Mouse (Mus musculus): ENCODE data around the gene Il4ra. TPM values are rescaled to one million over a fixed set of nuclear protein-coding genes. Genes with fewer than 3 reads are reported as not detected.

Gene Il4ra
- total RNA-seq (2017) = 258 TPM in 2 replicates

DNA sequence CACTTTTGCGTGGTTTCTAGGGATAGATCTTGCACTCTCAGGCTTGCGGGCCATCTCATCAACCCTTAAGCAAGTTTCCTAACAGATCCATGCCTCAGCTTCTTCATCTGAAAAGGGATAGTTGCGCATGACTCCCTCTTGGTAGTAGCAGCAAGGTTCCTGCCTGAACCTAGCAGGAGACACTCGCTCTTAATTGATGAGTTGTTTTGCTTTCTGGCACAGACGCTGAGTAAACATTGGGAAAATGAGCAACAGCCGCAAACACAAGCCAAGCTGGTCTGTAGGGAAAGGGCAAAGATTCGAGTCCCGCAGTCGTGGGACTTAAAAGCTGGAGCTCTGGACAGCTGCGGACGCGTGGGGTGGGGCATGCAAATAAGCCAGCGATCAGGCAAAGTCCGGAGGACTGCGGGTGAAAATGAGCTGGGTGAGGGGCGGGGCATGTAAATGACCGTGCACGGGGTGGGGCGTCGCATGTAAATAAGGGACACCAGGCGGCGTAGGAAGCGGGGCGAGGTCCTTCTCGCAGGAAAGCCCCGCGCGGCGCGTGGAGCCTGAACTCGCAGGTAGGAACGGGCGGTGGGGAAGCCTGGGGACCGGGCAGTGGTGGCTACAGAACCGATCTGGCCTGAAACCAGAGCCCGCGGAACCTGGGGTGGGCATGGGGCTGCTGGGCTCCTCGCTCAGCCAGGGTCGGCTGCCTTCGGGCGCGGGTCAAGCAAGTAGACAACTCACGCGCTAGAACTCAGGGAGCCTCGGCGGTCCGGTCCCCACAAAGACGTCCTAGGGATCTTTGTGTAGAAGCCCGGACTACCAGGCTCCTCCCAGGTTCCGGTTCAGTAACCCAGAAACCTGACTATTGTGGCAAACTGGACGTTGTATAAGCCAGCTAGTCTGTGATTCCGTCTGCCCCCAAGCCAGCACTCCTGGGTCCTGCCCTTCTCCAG is at the start of gene Il4ra:
TSS of gene Il4ra (plus strand) at position 355 of the 944 bp plus-strand sequence.
- ATAC-seq (ENCODE audit: extremely low read depth, insufficient number of reproducible peaks, low FRiP score, poor library complexity, severe bottlenecking) = peak; percentile 87

DNA sequence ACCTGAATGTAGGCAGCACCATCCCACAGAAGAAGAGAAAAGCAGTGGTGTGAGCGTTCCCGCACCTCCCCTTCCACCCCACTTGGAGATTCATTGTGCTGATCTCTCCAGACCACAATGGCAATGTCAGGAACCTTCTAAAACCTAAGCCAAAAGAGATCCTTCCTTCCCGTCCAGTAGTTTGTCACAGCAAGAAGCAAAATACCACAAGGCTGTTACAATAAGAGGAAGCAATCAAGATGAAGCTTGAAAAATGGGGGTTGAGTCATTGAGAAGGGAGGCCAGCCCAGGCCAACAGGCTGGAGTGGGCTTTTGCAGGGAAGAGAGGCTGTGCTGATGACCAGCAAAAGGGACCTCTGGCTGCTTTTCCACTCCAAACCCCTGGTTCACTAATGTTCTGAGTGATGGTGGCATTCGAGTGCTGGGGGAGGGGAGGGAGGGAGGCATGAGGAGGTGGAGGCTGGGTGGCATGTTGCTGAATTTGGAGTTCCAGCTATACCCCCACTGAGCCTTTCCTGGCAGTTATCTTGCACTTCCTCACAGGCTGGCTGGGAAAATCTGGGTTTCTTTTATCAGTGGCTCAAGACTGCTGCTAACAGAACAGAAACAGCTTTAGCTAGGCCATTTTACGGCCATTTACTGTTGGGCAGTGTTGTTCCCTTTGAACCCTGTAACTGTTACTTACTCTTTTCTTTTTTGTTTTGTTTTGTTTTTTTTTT is 48.4 kb upstream of the Il4ra start:
- no peak for ATAC-seq (ENCODE audit: extremely low read depth, insufficient number of reproducible peaks, low FRiP score, poor library complexity, severe bottlenecking)

DNA sequence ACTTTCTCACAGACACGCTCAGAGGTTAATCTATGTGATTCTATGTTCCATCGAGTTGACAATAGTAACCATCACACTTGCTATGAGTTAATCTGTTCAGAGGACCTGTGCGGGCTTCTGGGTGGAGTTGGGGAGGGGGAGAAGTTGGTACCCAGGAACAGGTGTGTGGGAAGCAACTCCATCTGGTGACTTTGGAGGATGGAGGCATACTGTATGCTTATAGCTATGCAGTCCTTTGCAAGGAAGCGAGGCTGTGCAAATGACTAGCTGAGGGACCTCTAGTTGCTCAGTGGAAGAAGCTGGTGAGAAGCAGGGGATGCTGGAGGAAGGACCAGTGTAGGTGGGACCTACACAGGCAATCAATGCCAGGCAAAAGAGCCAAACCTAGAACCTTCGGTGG is 47.3 kb upstream of the Il4ra start:
- ATAC-seq (ENCODE audit: extremely low read depth, insufficient number of reproducible peaks, low FRiP score, poor library complexity, severe bottlenecking) = no peak

DNA sequence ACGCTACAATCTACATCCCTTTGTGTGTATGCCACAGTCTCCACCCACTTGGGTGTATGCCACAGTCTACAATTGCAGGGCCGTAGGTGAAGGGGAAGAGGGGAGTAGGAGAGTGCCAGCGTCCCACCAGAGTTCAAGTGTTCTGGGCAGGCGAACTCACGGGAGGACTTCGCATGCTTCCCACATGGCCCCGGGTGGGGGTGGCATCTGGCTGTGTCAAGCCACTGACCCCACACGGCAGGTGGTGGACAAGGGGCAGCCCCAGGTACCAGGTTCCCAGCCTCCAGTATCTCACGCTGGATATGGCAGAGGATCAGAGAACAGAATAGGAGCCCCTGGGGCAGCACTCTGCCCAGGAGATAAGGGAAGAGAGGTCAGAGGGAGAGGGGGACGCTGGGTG is 46.4 kb upstream of the Il4ra start:
- ATAC-seq (ENCODE audit: extremely low read depth, insufficient number of reproducible peaks, low FRiP score, poor library complexity, severe bottlenecking) = no peak

DNA sequence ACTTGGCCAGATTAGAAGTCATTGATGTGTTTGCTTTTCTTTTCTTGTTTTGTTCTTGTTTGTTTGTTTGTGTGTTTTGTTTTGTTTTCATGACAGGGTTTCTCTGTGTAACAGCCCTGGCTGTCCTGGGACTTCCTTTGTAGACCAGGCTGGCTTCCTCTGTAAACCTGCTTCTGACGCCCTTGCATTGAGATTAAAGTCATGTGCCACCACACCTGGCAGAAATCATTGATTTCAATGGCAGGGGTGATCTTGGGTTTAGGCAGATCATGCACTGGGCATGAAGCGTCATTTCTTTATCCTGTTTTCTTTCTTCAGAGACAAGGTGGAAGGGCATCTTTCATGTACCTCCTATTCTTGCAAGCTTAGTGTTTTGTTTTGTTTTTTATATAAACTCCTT is 44.6 kb upstream of the Il4ra start:
- no peak for ATAC-seq (ENCODE audit: extremely low read depth, insufficient number of reproducible peaks, low FRiP score, poor library complexity, severe bottlenecking)

DNA sequence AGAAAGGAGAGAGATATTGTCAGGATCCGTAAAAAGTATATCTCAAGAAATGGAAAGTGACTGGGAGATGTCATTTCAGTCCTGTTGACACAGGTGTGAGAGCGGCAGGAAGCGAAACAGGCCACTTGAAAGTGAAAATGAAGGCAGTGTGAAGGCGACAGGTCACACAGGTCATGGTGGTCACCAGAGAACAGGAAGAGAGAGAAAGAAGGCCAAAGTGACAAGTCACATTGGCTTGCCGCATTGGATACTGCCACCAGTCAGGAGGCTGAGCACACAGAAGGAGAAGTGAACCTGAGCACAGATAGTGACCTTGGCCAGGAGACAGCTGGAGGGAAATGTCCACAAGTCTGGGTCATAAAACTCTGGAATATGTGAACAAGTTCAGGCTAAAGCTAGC is 40.5 kb upstream of the Il4ra start:
- ATAC-seq (ENCODE audit: extremely low read depth, insufficient number of reproducible peaks, low FRiP score, poor library complexity, severe bottlenecking) = peak; percentile 53; the same call in 1 of the 2 replicates

DNA sequence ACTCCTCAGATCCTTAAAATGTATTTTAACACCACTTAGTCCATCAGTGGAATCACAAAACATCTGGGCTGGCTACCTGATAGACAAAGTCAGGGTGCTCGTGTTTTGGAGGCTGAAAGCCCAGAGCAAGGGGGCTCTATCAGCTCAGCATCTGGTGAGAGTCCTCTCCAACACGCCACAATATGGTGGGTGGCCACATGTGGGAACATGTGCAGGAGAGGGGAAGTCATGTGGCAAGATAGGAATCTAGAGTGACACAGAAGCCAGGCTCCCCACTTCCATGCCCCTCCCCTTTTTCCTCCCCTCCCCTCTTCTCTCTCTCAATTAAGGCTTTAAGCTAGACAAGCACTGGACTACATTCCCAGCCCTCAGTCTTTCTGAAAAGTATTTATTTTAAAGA is 40.1 kb upstream of the Il4ra start:
- ATAC-seq (ENCODE audit: extremely low read depth, insufficient number of reproducible peaks, low FRiP score, poor library complexity, severe bottlenecking) = no peak

DNA sequence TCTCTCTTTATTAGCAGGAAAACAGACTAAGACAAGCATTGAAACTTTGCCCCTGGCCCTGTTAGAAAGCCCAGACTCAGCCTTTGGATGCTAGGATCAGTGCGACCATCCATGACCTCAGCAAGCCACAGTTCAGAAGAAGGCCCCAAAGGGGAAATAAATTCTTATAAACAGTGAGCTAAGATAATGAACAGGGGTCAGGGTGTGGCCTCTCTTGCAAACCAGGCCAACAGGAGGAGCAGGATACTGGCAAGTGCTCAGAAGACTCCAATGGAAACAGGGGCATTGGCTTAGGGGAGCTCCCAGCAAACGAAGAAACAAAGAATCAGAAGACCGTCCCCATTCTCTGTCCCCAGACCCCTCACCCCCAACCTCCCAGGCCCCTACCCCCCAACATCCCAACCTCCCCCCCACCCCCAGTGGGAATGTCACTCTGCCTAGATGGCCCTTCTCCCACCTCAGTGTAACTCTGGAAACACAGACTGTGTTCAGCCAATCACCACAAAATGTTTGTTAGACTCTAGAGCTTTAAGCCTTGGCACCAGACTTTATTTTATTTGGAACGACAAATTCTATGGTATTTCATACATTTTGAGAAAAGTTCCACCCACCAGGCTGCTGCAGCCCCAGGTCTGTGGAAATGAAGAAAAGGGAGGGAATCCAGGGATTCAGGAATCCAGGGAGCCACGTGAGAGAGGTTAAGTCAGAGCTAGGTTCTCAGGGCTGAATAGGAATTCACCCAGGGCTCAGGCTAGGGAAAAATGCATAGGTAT is 36.7 kb upstream of the Il4ra start:
- ATAC-seq (ENCODE audit: extremely low read depth, insufficient number of reproducible peaks, low FRiP score, poor library complexity, severe bottlenecking) = no peak

DNA sequence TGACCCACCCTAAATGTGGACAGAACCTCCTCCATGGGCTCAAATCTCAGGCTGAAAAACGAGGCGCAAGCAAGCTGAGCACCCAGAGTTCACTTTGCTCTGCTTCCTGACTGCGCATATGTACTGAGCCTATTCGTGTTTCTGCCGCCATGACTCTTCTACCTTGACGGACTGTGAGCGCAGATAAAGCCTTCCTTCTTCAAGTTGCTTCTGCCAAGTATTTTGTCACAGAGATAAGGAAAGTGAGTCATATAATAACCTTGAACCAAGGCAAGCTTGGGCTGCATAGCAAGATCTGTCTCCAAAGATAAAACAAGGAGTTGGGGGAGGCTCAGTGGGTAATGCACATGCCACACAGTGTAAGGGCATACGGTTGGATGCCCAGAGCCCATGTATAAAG is 35.2 kb upstream of the Il4ra start:
- ATAC-seq (ENCODE audit: extremely low read depth, insufficient number of reproducible peaks, low FRiP score, poor library complexity, severe bottlenecking) = no peak

DNA sequence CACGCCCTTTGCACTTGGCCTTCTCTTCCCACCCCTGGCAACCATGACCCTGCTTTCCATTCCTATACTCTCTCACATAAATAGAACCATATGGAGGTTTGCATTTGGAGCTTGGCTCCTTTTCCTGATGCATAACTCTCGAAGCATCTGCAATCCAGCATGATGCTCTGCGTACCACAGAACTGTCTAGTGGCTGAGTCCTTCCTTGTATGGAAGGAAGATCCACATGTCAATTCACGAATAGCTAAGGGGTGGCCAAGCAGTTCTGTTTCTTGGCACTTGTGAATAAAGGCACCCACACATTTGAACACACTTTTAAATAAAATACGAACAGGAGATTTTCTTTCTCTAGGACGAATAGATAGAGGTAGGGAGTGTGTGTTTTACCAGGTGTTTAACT is 34.5 kb upstream of the Il4ra start:
- ATAC-seq (ENCODE audit: extremely low read depth, insufficient number of reproducible peaks, low FRiP score, poor library complexity, severe bottlenecking) = no peak

DNA sequence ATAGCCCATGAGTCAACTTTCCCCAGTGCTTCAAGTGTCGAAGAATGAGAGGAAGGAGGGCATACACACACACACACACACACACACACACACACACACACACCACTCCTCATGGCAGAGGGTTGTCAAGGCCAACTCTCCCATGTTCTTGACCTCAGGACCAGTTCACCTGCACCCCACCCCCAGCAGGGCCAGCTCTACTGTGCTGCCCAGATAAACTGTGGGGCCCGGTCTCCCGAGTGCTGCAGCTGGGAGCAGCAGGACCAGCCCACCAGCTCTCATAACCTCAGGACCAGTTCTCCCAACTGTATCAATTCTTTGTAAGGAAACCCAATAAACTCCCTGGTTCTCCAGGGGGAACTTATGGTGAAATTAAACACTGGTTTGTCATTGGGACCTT is 32.2 kb upstream of the Il4ra start:
- no peak for ATAC-seq (ENCODE audit: extremely low read depth, insufficient number of reproducible peaks, low FRiP score, poor library complexity, severe bottlenecking)

DNA sequence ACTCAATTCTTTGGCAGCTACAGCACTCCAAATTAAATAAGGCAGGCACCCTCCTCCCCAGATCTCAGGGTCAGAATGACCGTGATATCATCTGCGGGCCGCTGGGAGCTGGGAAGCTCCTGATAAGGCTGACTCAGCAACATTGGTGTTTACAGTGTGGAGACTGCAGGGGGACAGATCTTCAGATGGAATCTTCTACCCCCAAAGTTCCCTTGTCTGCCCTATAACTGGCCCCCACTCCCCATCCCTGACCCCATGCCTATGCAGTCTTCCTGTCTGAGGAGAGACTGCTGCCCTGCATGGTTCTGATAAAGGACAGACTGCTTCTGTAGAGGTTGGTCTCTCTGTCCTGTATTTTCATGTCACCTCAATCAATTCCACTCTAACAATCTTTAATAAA is 28.9 kb upstream of the Il4ra start:
- no peak for ATAC-seq (ENCODE audit: extremely low read depth, insufficient number of reproducible peaks, low FRiP score, poor library complexity, severe bottlenecking)

DNA sequence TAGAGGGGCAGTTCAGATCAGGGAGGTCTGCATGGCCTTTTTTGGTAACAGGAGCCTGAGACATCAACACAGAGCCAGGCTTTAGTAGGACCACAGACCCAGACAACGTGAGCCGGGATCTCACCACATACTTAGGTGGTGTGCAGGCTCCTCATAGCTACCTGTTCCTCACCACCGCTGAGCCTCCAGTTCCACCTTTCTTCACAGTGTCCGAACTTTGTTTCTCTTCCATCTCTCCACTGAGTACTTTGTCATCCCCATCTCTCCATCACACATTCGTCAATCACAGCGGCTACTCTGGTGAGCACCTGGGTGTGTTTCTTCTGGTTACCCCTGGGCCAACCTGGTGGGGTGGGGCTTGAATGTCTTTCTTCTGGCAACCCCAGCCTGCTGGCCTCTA is 24.7 kb upstream of the Il4ra start:
- no peak for ATAC-seq (ENCODE audit: extremely low read depth, insufficient number of reproducible peaks, low FRiP score, poor library complexity, severe bottlenecking)

DNA sequence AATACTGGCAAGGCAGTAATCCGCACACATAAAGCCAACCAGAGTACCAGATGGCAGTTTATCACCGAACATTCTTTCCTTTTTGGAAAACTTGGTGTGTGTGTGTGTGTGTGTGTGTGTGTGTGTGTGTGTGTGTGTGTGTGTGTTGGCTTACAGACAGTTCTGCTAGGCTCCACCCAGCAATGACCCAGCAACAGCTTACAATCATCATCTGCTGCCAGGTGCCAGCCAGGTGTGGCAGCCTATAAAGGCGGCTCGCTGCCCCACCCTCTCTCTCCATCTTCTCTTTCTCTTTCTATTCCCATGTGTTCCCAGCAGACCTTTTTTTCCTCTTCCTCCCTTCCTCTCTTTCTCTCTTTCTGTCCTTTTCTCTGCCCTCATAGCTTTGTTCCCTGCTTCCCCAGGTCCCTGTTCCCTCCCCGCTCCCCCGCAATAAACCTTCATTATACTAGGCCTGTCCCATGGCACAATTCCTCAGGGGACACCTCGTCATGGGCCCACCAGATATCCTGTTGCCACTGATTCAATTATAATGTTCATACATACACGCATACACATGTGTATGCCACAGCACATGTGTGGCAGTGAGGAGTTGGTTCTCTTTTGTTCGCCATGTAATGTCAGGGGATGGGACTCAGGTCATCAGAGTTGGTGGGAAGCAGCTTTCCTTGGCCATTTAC is 23.9 kb upstream of the Il4ra start:
- ATAC-seq (ENCODE audit: extremely low read depth, insufficient number of reproducible peaks, low FRiP score, poor library complexity, severe bottlenecking) = no peak

DNA sequence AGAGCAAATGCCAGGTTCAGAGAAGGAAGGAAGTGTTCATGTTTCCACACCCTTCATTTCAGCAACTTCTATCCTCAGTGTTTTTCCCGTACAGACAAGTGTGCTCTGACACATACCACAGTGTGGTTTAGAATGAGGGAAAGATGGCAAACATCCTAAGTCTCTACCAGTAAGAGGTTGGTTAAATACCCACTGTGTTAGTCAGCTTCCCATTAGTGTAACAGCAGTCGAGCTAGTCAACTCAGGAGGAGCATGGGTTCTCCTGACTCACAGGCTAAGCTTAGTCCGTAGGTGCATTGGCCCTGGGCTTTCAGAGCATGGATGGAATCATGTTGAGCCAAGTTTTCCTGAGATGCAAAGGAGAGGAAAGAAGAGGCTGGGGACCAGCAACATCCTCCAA is 12.6 kb upstream of the Il4ra start:
- no peak for ATAC-seq (ENCODE audit: extremely low read depth, insufficient number of reproducible peaks, low FRiP score, poor library complexity, severe bottlenecking)

DNA sequence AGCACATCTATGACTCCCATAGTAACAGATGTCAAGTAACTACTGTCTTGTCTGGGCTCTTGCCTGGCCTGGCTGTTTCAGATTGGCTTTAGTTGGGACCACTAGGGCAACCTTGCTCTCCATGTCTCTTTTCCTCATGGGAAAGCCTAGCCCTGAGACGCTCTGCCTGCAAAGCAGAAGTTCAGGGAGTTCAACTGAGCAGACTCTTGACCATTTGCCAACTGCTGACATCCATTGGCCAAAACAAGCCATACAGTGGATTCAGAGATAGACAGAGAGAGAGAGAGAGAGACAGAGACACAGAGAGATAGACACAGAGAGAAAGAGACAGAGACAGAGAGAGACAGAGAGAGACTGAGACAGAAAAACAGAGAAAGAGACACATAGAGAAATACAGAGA is 10.9 kb upstream of the Il4ra start:
- ATAC-seq (ENCODE audit: extremely low read depth, insufficient number of reproducible peaks, low FRiP score, poor library complexity, severe bottlenecking) = no peak

DNA sequence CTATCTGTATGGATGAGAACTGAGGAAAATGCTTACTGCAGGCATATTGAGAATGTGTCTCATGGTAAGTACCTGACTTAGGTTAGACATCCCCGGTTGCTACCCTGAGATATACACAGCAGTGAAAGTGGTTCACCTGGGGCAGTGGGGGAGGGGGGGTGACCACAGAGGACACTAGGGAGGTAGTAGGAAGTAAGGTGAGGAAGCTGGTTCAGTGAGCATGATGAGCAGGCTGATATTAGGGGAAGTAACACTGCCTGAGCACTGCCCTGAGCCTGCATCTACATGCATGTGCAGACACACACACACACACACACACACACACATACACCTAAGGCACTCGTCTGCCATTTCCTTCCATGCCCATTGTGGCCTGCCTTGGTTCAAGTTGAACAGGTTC is 10.1 kb upstream of the Il4ra start:
- ATAC-seq (ENCODE audit: extremely low read depth, insufficient number of reproducible peaks, low FRiP score, poor library complexity, severe bottlenecking) = peak; percentile 97

DNA sequence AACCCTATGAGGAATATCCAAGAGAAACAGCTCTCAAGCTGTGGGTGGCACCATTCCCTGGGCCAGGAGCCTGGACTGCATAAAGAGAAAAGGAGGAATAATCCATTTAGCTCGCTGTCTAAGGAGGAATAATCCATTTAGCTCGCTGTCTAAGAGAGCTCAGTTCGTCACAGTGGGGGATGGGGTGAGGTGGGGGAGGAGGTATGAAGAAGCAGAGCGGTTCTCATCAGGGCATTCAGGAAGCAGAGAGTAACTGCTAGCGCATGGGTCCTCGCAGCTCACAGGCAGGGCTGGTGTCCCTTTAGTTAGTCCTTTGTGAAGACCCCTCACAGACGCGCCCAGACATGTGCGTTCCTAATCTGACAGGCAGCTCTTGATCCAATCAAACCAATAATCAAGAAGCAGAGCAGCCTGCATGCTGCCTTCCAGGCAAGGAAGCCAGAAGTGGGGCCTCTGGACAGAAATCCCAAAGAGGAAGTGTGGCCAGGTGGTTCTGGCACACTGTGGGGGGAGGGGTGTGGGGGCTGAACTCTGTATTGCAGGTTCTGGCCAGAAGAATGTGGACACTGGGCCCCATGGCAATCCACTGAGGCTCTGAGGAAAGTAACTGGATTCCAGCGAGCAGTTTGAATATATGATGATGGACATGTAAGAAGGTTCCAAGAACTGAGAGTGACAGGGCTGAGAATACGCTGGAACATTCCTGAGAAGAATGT is 9.4 kb upstream of the Il4ra start:
- ATAC-seq (ENCODE audit: extremely low read depth, insufficient number of reproducible peaks, low FRiP score, poor library complexity, severe bottlenecking) = no peak

All from neutrophil, adult 5-6 weeks (primary cell).